In the genomic region with DNA sequence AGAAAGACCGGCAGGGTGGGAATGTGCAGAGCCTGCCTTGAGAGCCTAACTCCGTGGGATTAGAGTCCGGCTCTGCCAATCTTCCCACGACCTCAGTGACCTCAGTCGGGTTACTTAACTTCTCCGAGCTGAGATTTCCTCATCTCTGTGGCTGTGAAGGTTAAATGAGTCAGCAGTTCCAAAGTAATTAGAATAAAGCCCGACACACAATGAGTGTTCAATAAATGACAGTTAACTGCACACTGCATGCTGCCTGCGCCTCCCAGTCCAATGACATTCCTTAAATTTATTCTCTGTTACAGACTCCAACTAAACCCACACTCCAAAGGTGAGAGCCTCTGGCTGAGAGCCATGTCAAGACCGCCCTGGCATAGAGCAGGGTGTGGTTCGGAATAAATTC, we compare ENCODE assay signal across 11 mouse cellular contexts. TPM values are rescaled to one million over a fixed set of nuclear protein-coding genes. Genes with fewer than 3 reads are reported as not detected.
DNase-seq lines count a peak whose midpoint lies in the region; ATAC-seq lines count a peak whose summit lies in the region.
"Had no signal": no experiment of that assay in that cellular context is flagged by ENCODE, and none has a peak within 500 bp of the region (broad histone marks: within the 10 kb centered on the region; RNA-seq: fewer than 3 reads in every experiment).

No protein-coding gene starts in this region.

- DNase-seq in liver, embryonic 13.5 days = no peak
- DNase-seq in liver, embryonic 11.5 days (ENCODE audit: low spot score) = no peak
- DNase-seq in gonadal fat pad, adult 2 months (ENCODE audit: low read depth) = peak; percentile 51
- DNase-seq in lung, adult 18-20 months = peak; percentile 54 to 69
- no peak for DNase-seq in B cell, adult 2 months
- no peak for DNase-seq in natural killer cell, adult 2 months (ENCODE audit: low spot score in 2 of 2)
- DNase-seq in MN1 (ENCODE audit: low spot score) = no peak
- DNase-seq: cerebellum, postnatal 10 days; gastrocnemius, postnatal 36 days had no signal

- H3K4me1 ChIP-seq in liver, embryonic 13.5 days (replicated peaks) = peaks cover 32% of the 10 kb centered on the region
- peaks cover 14% of the 10 kb centered on the region for H3K4me1 ChIP-seq in liver, embryonic 11.5 days (replicated peaks; ENCODE audit: control insufficient read depth, insufficient read depth, low read length)
- no peaks in the 10 kb centered on the region for H3K4me1 ChIP-seq in stomach, embryonic 16.5 days (ENCODE audit: control insufficient read depth, insufficient read depth, low read length)

- H3K9me3 ChIP-seq in liver, embryonic 13.5 days (replicated peaks) = no peaks in the 10 kb centered on the region
- H3K9me3 ChIP-seq in liver, embryonic 11.5 days (ENCODE audit: control insufficient read depth, low read length) = no peaks in the 10 kb centered on the region
- H3K9me3 ChIP-seq in stomach, embryonic 16.5 days (replicated peaks; ENCODE audit: control insufficient read depth, low read length) = no peaks in the 10 kb centered on the region

- H3K27me3 ChIP-seq in liver, embryonic 13.5 days = no peaks in the 10 kb centered on the region
- H3K27me3 ChIP-seq in liver, embryonic 11.5 days (replicated peaks; ENCODE audit: control insufficient read depth, insufficient read depth, low read length) = no peaks in the 10 kb centered on the region
- no peaks in the 10 kb centered on the region for H3K27me3 ChIP-seq in stomach, embryonic 16.5 days (ENCODE audit: control insufficient read depth, insufficient read depth, low read length)
- H3K27me3 ChIP-seq: CH12.LX had no signal

- H3K4me3 ChIP-seq in liver, embryonic 13.5 days (replicated peaks) = no peak overlapping the region
- H3K4me3 ChIP-seq in liver, embryonic 11.5 days (ENCODE audit: low read depth, low read length) = no peak overlapping the region
- H3K4me3 ChIP-seq in stomach, embryonic 16.5 days (replicated peaks; ENCODE audit: low read length) = no peak overlapping the region

- ATAC-seq in liver, embryonic 13.5 days (ENCODE audit: low read depth) = no peak; the same call in 1 of the 2 replicates
- ATAC-seq in liver, embryonic 11.5 days (replicated peaks; ENCODE audit: low FRiP score) = no peak
- peak; percentile 42; the same call in 1 of the 2 replicates for ATAC-seq in stomach, embryonic 16.5 days (ENCODE audit: insufficient read depth, low FRiP score)

- 57% methylated on average over 10 of the region's 10 CpGs for WGBS in liver, embryonic 13.5 days (ENCODE audit: insufficient replicate concordance)
- WGBS in liver, embryonic 11.5 days = 67% methylated on average over 10 of the region's 10 CpGs
- 66% methylated on average over 10 of the region's 10 CpGs for WGBS in stomach, embryonic 16.5 days

- H3K27ac ChIP-seq in liver, embryonic 13.5 days = peak overlapping the region; percentile 43; the same call in 1 of the 2 replicates
- no peak overlapping the region for H3K27ac ChIP-seq in liver, embryonic 11.5 days (ENCODE audit: low read depth, low read length)
- H3K27ac ChIP-seq in stomach, embryonic 16.5 days (ENCODE audit: low read length) = no peak overlapping the region

- H3K9ac ChIP-seq in liver, embryonic 13.5 days = no peak overlapping the region
- H3K9ac ChIP-seq in liver, embryonic 11.5 days (ENCODE audit: low read depth, low read length) = no peak overlapping the region
- no peak overlapping the region for H3K9ac ChIP-seq in stomach, embryonic 16.5 days (ENCODE audit: low read length)

- H3K36me3 ChIP-seq in liver, embryonic 13.5 days = peaks cover 57% of the 10 kb centered on the region
- H3K36me3 ChIP-seq in liver, embryonic 11.5 days (ENCODE audit: control insufficient read depth, insufficient read depth, low read length) = no peaks in the 10 kb centered on the region
- H3K36me3 ChIP-seq in stomach, embryonic 16.5 days (ENCODE audit: control insufficient read depth, insufficient read depth, low read length) = no peaks in the 10 kb centered on the region

- H3K4me2 ChIP-seq in liver, embryonic 13.5 days = 0 out of 2 replicates have a peak overlapping the region, but pooled peaks have one; percentile 2
- H3K4me2 ChIP-seq in liver, embryonic 11.5 days = no peak overlapping the region
- no peak overlapping the region for H3K4me2 ChIP-seq in stomach, embryonic 16.5 days (ENCODE audit: low read depth, low read length)

RNA-seq across cellular contexts. Expression of a gene that starts 7.1 kb away (rescaled TPM):
- 67.3 and 68.2 TPM in 2 replicates for polyA plus RNA-seq in liver, embryonic 13.5 days (2015; fragmentation: Nextera tagmentation; extraction: Ambion mirVana)
- polyA plus RNA-seq in liver, embryonic 11.5 days (2014; fragmentation: Nextera tagmentation; extraction: Ambion mirVana) = 59.7 and 60.5 TPM in 2 replicates
- polyA plus RNA-seq in gonadal fat pad, adult 2 months (2012; rRNA removed) = 25.2 and 32.6 TPM in 2 replicates
- polyA plus RNA-seq in stomach, embryonic 16.5 days (2015; fragmentation: Nextera tagmentation; extraction: Ambion mirVana) = 41.8 and 42.5 TPM in 2 replicates

RNA-seq across cellular contexts. Expression of a gene that starts 25.5 kb away (rescaled TPM):
- 2.2 TPM in 2 replicates for polyA plus RNA-seq in liver, embryonic 13.5 days (2015; fragmentation: Nextera tagmentation; extraction: Ambion mirVana)
- 4.3 and 5.3 TPM in 2 replicates for polyA plus RNA-seq in liver, embryonic 11.5 days (2014; fragmentation: Nextera tagmentation; extraction: Ambion mirVana)
- 0.15 TPM in 1 of 2 replicates, not detected in the other for polyA plus RNA-seq in gonadal fat pad, adult 2 months (2012; rRNA removed)
- 0.21 and 0.58 TPM in 2 replicates for polyA plus RNA-seq in stomach, embryonic 16.5 days (2015; fragmentation: Nextera tagmentation; extraction: Ambion mirVana)

Comparison
In these comparisons a context has a peak if more than half of its experiments do, and no peak if none do; other contexts are left out.
1. DNase-seq: peak in gonadal fat pad, adult 2 months (single experiment) and lung, adult 18-20 months (2 of 2); none in liver, embryonic 13.5 days (single experiment), liver, embryonic 11.5 days (single experiment), B cell, adult 2 months (0 of 2), natural killer cell, adult 2 months (0 of 2) and MN1 (single experiment).